Mouse (Mus musculus): ENCODE data around the gene Zc3h10. TPM values are rescaled to one million over a fixed set of nuclear protein-coding genes. Genes with fewer than 3 reads are reported as not detected.

The Zc3h10 gene
- polyA plus RNA-seq, 1 experiment from 2014 or later = 15.3 TPM

GRCm38 (mm10) chr10:128524111-128524731 lies 23.4 kb downstream of the Zc3h10 start:
- Histone ChIP-seq H3K4me3 (ENCODE audit: low read depth, low read length) (peak overlapping the region; percentile 85), H3K9me3 (ENCODE audit: low read length) (no peaks in the 10 kb centered on the region), H3K9ac (replicated peaks; ENCODE audit: low read depth) (peak overlapping the region; percentile 79), H3K4me2 (replicated peaks; ENCODE audit: low read depth, low read length) (peak overlapping the region; percentile 92), H3K27me3 (replicated peaks; ENCODE audit: insufficient read depth, low read length) (no peaks in the 10 kb centered on the region), H3K27ac (ENCODE audit: low read length) (peak overlapping the region; percentile 93; the same call in 1 of the 2 replicates), H3K36me3 (ENCODE audit: insufficient read depth, low read length) (peaks cover 8% of the 10 kb centered on the region; the same call in 1 of the 2 replicates), H3K4me1 (ENCODE audit: insufficient read depth, low read depth, low read length) (peaks cover 6% of the 10 kb centered on the region; the same call in 1 of the 2 replicates)
- DNase-seq (ENCODE audit: low spot score) = no peak
- 22% methylated on average over 11 of the region's 11 CpGs for WGBS
- no peak for ATAC-seq
- TF ChIP-seq EP300 (IDR thresholded peaks at IDR 0.05) (no peak), CTCF (IDR thresholded peaks at IDR 0.05) (no peak)

DNA sequence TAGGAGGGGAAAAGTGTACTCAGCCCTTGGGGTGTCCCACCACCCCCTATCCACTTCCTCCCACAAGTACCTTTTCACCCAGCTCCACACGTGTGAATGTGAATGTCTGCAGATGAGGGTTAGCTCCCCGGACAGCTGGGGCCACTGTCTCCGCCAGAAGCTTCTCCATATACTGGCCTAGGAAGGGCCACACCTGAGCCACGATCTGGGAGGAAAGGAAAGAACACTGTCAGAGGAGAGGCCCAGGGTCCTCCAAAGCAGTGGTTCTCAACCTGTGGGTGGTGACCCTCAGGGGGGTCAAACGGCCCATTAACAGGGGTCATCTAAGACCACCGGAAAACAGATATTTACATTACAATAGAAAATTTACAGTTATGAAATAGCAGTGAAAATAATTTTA lies 25.2 kb downstream of the Zc3h10 start:
- H3K27ac ChIP-seq (ENCODE audit: low read length) = no peak overlapping the region
- ATAC-seq = no peak
- 74% methylated on average over 6 of the region's 6 CpGs for WGBS

DNA sequence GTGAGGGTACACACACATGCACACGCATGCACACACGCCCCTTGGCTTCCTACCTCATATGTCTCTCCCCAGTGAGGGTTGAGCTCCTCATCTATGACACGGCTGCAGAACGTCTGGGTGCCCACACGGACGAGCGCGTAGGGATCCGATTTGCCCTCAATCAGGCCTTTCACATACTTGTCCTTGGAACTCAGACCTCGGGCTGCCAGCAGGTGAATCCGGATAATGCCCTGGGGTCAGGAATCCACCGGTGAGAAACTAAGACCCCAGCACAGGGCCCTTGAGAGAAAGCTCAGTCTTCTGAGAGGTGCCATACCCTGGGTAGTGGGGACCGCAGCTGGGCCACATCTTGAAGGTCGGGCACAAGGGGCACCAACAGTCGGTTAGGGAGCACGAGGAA lies 27.0 kb downstream of the Zc3h10 start:
- no peak overlapping the region for H3K4me2 ChIP-seq (replicated peaks; ENCODE audit: low read depth, low read length)
- no peak for TF ChIP-seq CTCF (IDR thresholded peaks at IDR 0.05)
- no peak for TF ChIP-seq EP300 (IDR thresholded peaks at IDR 0.05)
- no peak overlapping the region for H3K27ac ChIP-seq (ENCODE audit: low read length)
- no peak overlapping the region for H3K9ac ChIP-seq (replicated peaks; ENCODE audit: low read depth)
- no peak overlapping the region for H3K4me3 ChIP-seq (ENCODE audit: low read depth, low read length)
- ATAC-seq (no peak), DNase-seq (ENCODE audit: low spot score) (no peak)
- WGBS = 88% methylated on average over 16 of the region's 16 CpGs
- H3K4me1 ChIP-seq (ENCODE audit: insufficient read depth, low read depth, low read length) = peaks cover 6% of the 10 kb centered on the region; the same call in 1 of the 2 replicates
- no peaks in the 10 kb centered on the region for H3K9me3 ChIP-seq (ENCODE audit: low read length)
- no peaks in the 10 kb centered on the region for H3K27me3 ChIP-seq (replicated peaks; ENCODE audit: insufficient read depth, low read length)
- peaks cover 23% of the 10 kb centered on the region for H3K36me3 ChIP-seq (ENCODE audit: insufficient read depth, low read length)

More for the DNA sequence above, 25.2 kb downstream of the Zc3h10 start:
- no peak overlapping the region for H3K4me3 ChIP-seq (ENCODE audit: low read depth, low read length)
- peaks cover 6% of the 10 kb centered on the region; the same call in 1 of the 2 replicates for H3K4me1 ChIP-seq (ENCODE audit: insufficient read depth, low read depth, low read length)
- H3K27me3 ChIP-seq (replicated peaks; ENCODE audit: insufficient read depth, low read length) = no peaks in the 10 kb centered on the region
- H3K9ac ChIP-seq (replicated peaks; ENCODE audit: low read depth) = no peak overlapping the region
- H3K4me2 ChIP-seq (replicated peaks; ENCODE audit: low read depth, low read length) = no peak overlapping the region
- peaks cover 15% of the 10 kb centered on the region for H3K36me3 ChIP-seq (ENCODE audit: insufficient read depth, low read length)
- TF ChIP-seq CTCF (IDR thresholded peaks at IDR 0.05) (no peak), EP300 (IDR thresholded peaks at IDR 0.05) (no peak)
- no peak for DNase-seq (ENCODE audit: low spot score)
- no peaks in the 10 kb centered on the region for H3K9me3 ChIP-seq (ENCODE audit: low read length)

GRCm38 (mm10) chr10:128518833-128519232 lies 28.7 kb downstream of the Zc3h10 start:
- 72% methylated on average over 7 of the region's 7 CpGs for WGBS
- TF ChIP-seq EP300 (IDR thresholded peaks at IDR 0.05) (no peak), CTCF (IDR thresholded peaks at IDR 0.05) (peak; percentile 74)
- DNase-seq (ENCODE audit: low spot score) (peak; percentile 75), ATAC-seq (peak; percentile 66)
- no peak overlapping the region for H3K27ac ChIP-seq (ENCODE audit: low read length)
- no peaks in the 10 kb centered on the region for H3K4me1 ChIP-seq (ENCODE audit: insufficient read depth, low read depth, low read length)
- H3K4me3 ChIP-seq (ENCODE audit: low read depth, low read length) = no peak overlapping the region
- H3K9ac ChIP-seq (replicated peaks; ENCODE audit: low read depth) = no peak overlapping the region
- no peaks in the 10 kb centered on the region for H3K9me3 ChIP-seq (ENCODE audit: low read length)
- H3K36me3 ChIP-seq (ENCODE audit: insufficient read depth, low read length) = peaks cover 35% of the 10 kb centered on the region
- H3K27me3 ChIP-seq (replicated peaks; ENCODE audit: insufficient read depth, low read length) = no peaks in the 10 kb centered on the region
- no peak overlapping the region for H3K4me2 ChIP-seq (replicated peaks; ENCODE audit: low read depth, low read length)

DNA sequence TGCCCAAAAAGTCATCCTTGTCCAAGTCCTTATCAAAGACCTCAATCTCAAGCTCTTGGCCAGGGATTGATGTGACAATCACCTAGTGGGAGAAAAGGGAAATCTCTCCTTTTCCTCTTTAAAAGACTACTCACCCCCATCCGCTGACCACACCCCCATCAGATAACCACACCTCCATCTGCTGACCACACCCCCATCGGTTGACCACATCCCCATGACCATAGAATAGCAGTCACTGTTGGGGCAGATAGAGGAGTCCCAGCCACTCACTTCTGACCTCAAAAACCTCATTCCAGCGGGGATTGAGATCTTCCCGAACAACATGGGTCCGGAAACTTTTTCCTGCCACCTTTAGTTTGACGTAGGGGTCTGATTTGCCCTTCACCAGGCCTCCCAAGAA lies 30.9 kb downstream of the Zc3h10 start:
- no peak overlapping the region for H3K9ac ChIP-seq (replicated peaks; ENCODE audit: low read depth)
- peak; percentile 53; the same call in 1 of the 2 replicates for ATAC-seq

DNA sequence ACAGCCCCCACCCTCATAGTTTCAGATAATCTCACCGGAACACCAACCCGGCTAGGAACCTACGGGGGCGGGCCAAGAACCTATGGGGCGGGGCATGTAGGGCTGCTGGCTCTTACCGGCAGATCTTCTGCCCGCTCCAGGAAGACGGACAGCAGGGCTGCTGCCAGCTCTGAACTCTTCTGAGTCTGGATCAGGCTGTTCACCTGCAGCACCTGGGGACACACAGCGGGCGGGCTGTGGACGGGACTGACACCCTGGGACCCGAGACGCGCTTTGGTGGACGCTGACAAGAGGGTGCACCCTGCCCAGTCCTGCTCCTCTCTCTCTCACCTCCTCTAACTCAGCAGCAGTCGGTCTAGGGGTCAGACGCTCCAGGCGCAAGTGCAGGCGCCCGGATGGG lies 31.5 kb downstream of the Zc3h10 start:
- no peak for TF ChIP-seq EP300 (IDR thresholded peaks at IDR 0.05)
- WGBS = 49% methylated on average over 20 of the region's 20 CpGs
- no peak overlapping the region for H3K9ac ChIP-seq (replicated peaks; ENCODE audit: low read depth)
- no peak for DNase-seq (ENCODE audit: low spot score)
- no peak overlapping the region for H3K4me2 ChIP-seq (replicated peaks; ENCODE audit: low read depth, low read length)
- no peak overlapping the region for H3K4me3 ChIP-seq (ENCODE audit: low read depth, low read length)
- no peaks in the 10 kb centered on the region for H3K9me3 ChIP-seq (ENCODE audit: low read length)
- no peak for ATAC-seq
- peaks cover 51% of the 10 kb centered on the region for H3K36me3 ChIP-seq (ENCODE audit: insufficient read depth, low read length)
- no peaks in the 10 kb centered on the region for H3K4me1 ChIP-seq (ENCODE audit: insufficient read depth, low read depth, low read length)
- no peaks in the 10 kb centered on the region for H3K27me3 ChIP-seq (replicated peaks; ENCODE audit: insufficient read depth, low read length)
- no peak overlapping the region for H3K27ac ChIP-seq (ENCODE audit: low read length)

More for the DNA sequence above, 30.9 kb downstream of the Zc3h10 start:
- Histone ChIP-seq H3K36me3 (ENCODE audit: insufficient read depth, low read length) (peaks cover 49% of the 10 kb centered on the region), H3K4me1 (ENCODE audit: insufficient read depth, low read depth, low read length) (no peaks in the 10 kb centered on the region), H3K4me2 (replicated peaks; ENCODE audit: low read depth, low read length) (no peak overlapping the region), H3K9me3 (ENCODE audit: low read length) (no peaks in the 10 kb centered on the region), H3K4me3 (ENCODE audit: low read depth, low read length) (no peak overlapping the region), H3K27me3 (replicated peaks; ENCODE audit: insufficient read depth, low read length) (no peaks in the 10 kb centered on the region), H3K27ac (ENCODE audit: low read length) (no peak overlapping the region)
- WGBS = 40% methylated on average over 6 of the region's 6 CpGs
- peak; percentile 37 for DNase-seq (ENCODE audit: low spot score)
- TF ChIP-seq CTCF (IDR thresholded peaks at IDR 0.05) = no peak
- no peak for TF ChIP-seq EP300 (IDR thresholded peaks at IDR 0.05)

All from lung, postnatal 0 days (tissue).